16 mouse cellular contexts compared by ENCODE assay signal in genomic region chr2:151976067-151976466, GRCm38 (mm10). TPM values are rescaled to one million over a fixed set of nuclear protein-coding genes. Genes with fewer than 3 reads are reported as not detected.
A peak's percentile ranks its signal among the peaks of the same experiment; 100 is the strongest.
DNase-seq lines count a peak whose midpoint lies in the region; ATAC-seq lines count a peak whose summit lies in the region.
"Had no signal": no experiment of that assay in that cellular context is flagged by ENCODE, and none has a peak within 500 bp of the region (broad histone marks: within the 10 kb centered on the region; RNA-seq: fewer than 3 reads in every experiment).

No protein-coding gene starts in this region.

- no peak overlapping the region for H3K4me3 ChIP-seq in lung, embryonic 16.5 days (ENCODE audit: low read length)
- H3K4me3 ChIP-seq in stomach, embryonic 15.5 days (replicated peaks), result no peak overlapping the region
- H3K4me3 ChIP-seq in neural tube, embryonic 15.5 days (replicated peaks), result no peak overlapping the region
- H3K4me3 ChIP-seq: erythroblast, embryonic 14.5 days; heart, embryonic 12.5 days; limb, embryonic 15.5 days had no signal

- H3K4me1 ChIP-seq in lung, embryonic 16.5 days (replicated peaks; ENCODE audit: control insufficient read depth, insufficient read depth, low read length), result peaks cover 44% of the 10 kb centered on the region
- H3K4me1 ChIP-seq in stomach, embryonic 15.5 days, result peaks cover 67% of the 10 kb centered on the region
- H3K4me1 ChIP-seq in neural tube, embryonic 15.5 days, result peaks cover 56% of the 10 kb centered on the region

- no peak for DNase-seq in lung, postnatal 4 days
- DNase-seq in kidney, adult 18-20 months, result peak; percentile 67
- peak; percentile 81 for DNase-seq in kidney, postnatal 14 days
- no peak for DNase-seq in B cell, adult 2 months
- no peak for DNase-seq in heart, postnatal 4 days
- DNase-seq: adrenal gland, postnatal 36 days; cerebellum, postnatal 10 days; gastrocnemius, postnatal 36 days had no signal

- no peaks in the 10 kb centered on the region for H3K9me3 ChIP-seq in lung, embryonic 16.5 days (ENCODE audit: control insufficient read depth, low read length)
- H3K9me3 ChIP-seq in stomach, embryonic 15.5 days, result no peaks in the 10 kb centered on the region
- H3K9me3 ChIP-seq in neural tube, embryonic 15.5 days (replicated peaks), result no peaks in the 10 kb centered on the region
- H3K9me3 ChIP-seq: G1E; heart, embryonic 12.5 days; limb, embryonic 15.5 days had no signal

- H3K36me3 ChIP-seq in lung, embryonic 16.5 days (ENCODE audit: control insufficient read depth, insufficient read depth, low read length), result no peaks in the 10 kb centered on the region
- H3K36me3 ChIP-seq in stomach, embryonic 15.5 days, result no peaks in the 10 kb centered on the region
- no peaks in the 10 kb centered on the region for H3K36me3 ChIP-seq in neural tube, embryonic 15.5 days
- H3K36me3 ChIP-seq: heart, embryonic 12.5 days; limb, embryonic 15.5 days had no signal

- WGBS in lung, embryonic 16.5 days, result 57% methylated on average over 3 of the region's 3 CpGs
- WGBS in stomach, embryonic 15.5 days, result 72% methylated on average over 3 of the region's 3 CpGs
- 78% methylated on average over 3 of the region's 3 CpGs for WGBS in neural tube, embryonic 15.5 days

- H3K9ac ChIP-seq in lung, embryonic 16.5 days (ENCODE audit: low read length), result no peak overlapping the region
- no peak overlapping the region for H3K9ac ChIP-seq in stomach, embryonic 15.5 days
- H3K9ac ChIP-seq in neural tube, embryonic 15.5 days (replicated peaks), result no peak overlapping the region
- H3K9ac ChIP-seq: heart, embryonic 12.5 days; limb, embryonic 15.5 days had no signal

- H3K27me3 ChIP-seq in lung, embryonic 16.5 days (ENCODE audit: control insufficient read depth, insufficient read depth, low read depth, low read length), result no peaks in the 10 kb centered on the region
- 0 out of 2 replicates have a peak, but pooled peaks cover 3% of the 10 kb centered on the region for H3K27me3 ChIP-seq in stomach, embryonic 15.5 days (replicated peaks)
- H3K27me3 ChIP-seq in neural tube, embryonic 15.5 days (replicated peaks), result no peaks in the 10 kb centered on the region

- ATAC-seq in lung, embryonic 16.5 days (ENCODE audit: low read depth), result no peak
- peak; percentile 19; the same call in 1 of the 2 replicates for ATAC-seq in stomach, embryonic 15.5 days (ENCODE audit: insufficient read depth, low FRiP score, low read depth)
- ATAC-seq in neural tube, embryonic 15.5 days (ENCODE audit: low FRiP score), result no peak

- 0 out of 2 replicates have a peak overlapping the region, but pooled peaks have one; percentile 13 for H3K4me2 ChIP-seq in lung, embryonic 16.5 days (ENCODE audit: low read depth, low read length)
- H3K4me2 ChIP-seq in stomach, embryonic 15.5 days, result no peak overlapping the region
- no peak overlapping the region for H3K4me2 ChIP-seq in neural tube, embryonic 15.5 days
- H3K4me2 ChIP-seq: heart, embryonic 12.5 days; limb, embryonic 15.5 days; midbrain, embryonic 11.5 days had no signal

- H3K27ac ChIP-seq in lung, embryonic 16.5 days (ENCODE audit: low read length), result peak overlapping the region; percentile 26; the same call in 1 of the 2 replicates
- H3K27ac ChIP-seq in stomach, embryonic 15.5 days, result peak overlapping the region; percentile 18; the same call in 1 of the 2 replicates
- H3K27ac ChIP-seq in neural tube, embryonic 15.5 days (replicated peaks), result no peak overlapping the region
- H3K27ac ChIP-seq: limb, embryonic 15.5 days had no signal

RNA-seq across cellular contexts. Expression of gene Fam110a, which starts 4.0 kb away (rescaled TPM):
- polyA plus RNA-seq in lung, embryonic 16.5 days (2015; fragmentation: Nextera tagmentation; extraction: Ambion mirVana), result 33.6 and 34.0 TPM in 2 replicates
- 26.8 TPM in 2 replicates for polyA plus RNA-seq in stomach, embryonic 15.5 days (2015; fragmentation: Nextera tagmentation; extraction: Ambion mirVana)
- polyA plus RNA-seq in neural tube, embryonic 15.5 days (2015; fragmentation: Nextera tagmentation; extraction: Ambion mirVana), result 31.3 and 32.0 TPM in 2 replicates
- 1 to 10 TPM; 8.2 to 8.6 TPM for total RNA-seq in heart, postnatal 4 days (2021)

RNA-seq across cellular contexts. Expression of gene Slc52a3, which starts 20.2 kb away (rescaled TPM):
- polyA plus RNA-seq in lung, embryonic 16.5 days (2015; fragmentation: Nextera tagmentation; extraction: Ambion mirVana), result 4.7 and 5.9 TPM in 2 replicates
- 4.9 and 7.3 TPM in 2 replicates for polyA plus RNA-seq in stomach, embryonic 15.5 days (2015; fragmentation: Nextera tagmentation; extraction: Ambion mirVana)
- 1.4 and 1.7 TPM in 2 replicates for polyA plus RNA-seq in neural tube, embryonic 15.5 days (2015; fragmentation: Nextera tagmentation; extraction: Ambion mirVana)
- total RNA-seq in heart, postnatal 4 days (2021), result 1 to 10 TPM; 1.4 to 1.5 TPM

Comparison
In these comparisons a context has a peak if more than half of its experiments do, and no peak if none do; other contexts are left out.
1. DNase-seq: peak in kidney, adult 18-20 months (single experiment) and kidney, postnatal 14 days (single experiment); none in lung, postnatal 4 days (0 of 2), B cell, adult 2 months (0 of 2) and heart, postnatal 4 days (single experiment).